Mouse (Mus musculus): ENCODE results near the gene Trim29. TPM values are rescaled to one million over a fixed set of nuclear protein-coding genes. Genes with fewer than 3 reads are reported as not detected.

The Trim29 gene
- polyA plus RNA-seq, 2 experiments from 2014 or later: not detected

- ATAC-seq: no peak
These were observed 4.8 kb downstream of the Trim29 start for GRCm38 (mm10) chr9:43315320-43315950.

- ATAC-seq: no peak
These were observed 5.8 kb downstream of the Trim29 start for GRCm38 (mm10) chr9:43316466-43316865.

GRCm38 (mm10) chr9:43318661-43319060, 8.0 kb downstream of the Trim29 start:
- no peak for ATAC-seq

- ATAC-seq: no peak
These were observed 11.3 kb downstream of the Trim29 start for GRCm38 (mm10) chr9:43321951-43322350.

GRCm38 (mm10) chr9:43322666-43323065, 12.0 kb downstream of the Trim29 start:
- ATAC-seq: no peak

- no peak for ATAC-seq
These were observed 14.8 kb downstream of the Trim29 start for GRCm38 (mm10) chr9:43325486-43325885.

- ATAC-seq: no peak
These were observed 15.5 kb downstream of the Trim29 start for GRCm38 (mm10) chr9:43326015-43326631.

GRCm38 (mm10) chr9:43327182-43328129, 16.8 kb downstream of the Trim29 start:
- no peak for ATAC-seq

GRCm38 (mm10) chr9:43330426-43330825, 19.8 kb downstream of the Trim29 start:
- no peak for ATAC-seq

GRCm38 (mm10) chr9:43331476-43332471, 21.1 kb downstream of the Trim29 start:
- ATAC-seq: no peak

GRCm38 (mm10) chr9:43334476-43334875, 23.8 kb downstream of the Trim29 start:
- no peak for ATAC-seq

GRCm38 (mm10) chr9:43337636-43338035, 27.0 kb downstream of the Trim29 start:
- no peak for ATAC-seq

GRCm38 (mm10) chr9:43338067-43338466, 27.4 kb downstream of the Trim29 start:
- no peak for ATAC-seq

GRCm38 (mm10) chr9:43339614-43340020, 29.0 kb downstream of the Trim29 start:
- no peak for ATAC-seq

- no peak for ATAC-seq
These were observed 39.4 kb downstream of the Trim29 start for GRCm38 (mm10) chr9:43350089-43350488.

GRCm38 (mm10) chr9:43351015-43351414, 40.4 kb downstream of the Trim29 start:
- no peak for ATAC-seq

- ATAC-seq: no peak
These were observed 46.4 kb downstream of the Trim29 start for GRCm38 (mm10) chr9:43357011-43357410.

GRCm38 (mm10) chr9:43358591-43359323, 48.1 kb downstream of the Trim29 start:
- no peak for ATAC-seq

- no peak for ATAC-seq
These were observed 58.1 kb downstream of the Trim29 start for GRCm38 (mm10) chr9:43368781-43369180.

- no peak for ATAC-seq
These were observed 73.2 kb downstream of the Trim29 start for GRCm38 (mm10) chr9:43383871-43384270.

- no peak for ATAC-seq
These were observed 73.8 kb downstream of the Trim29 start for GRCm38 (mm10) chr9:43384400-43384799.
